Mouse (Mus musculus): ENCODE results near the gene Gaa. TPM values are rescaled to one million over a fixed set of nuclear protein-coding genes. Genes with fewer than 3 reads are reported as not detected.

The Gaa gene
- polyA plus RNA-seq, 1 experiment from 2014 or later: 75.7 TPM

- no peaks in the 10 kb centered on the region for H3K4me1 ChIP-seq (ENCODE audit: control insufficient read depth in 2 of 2, insufficient read depth in 2 of 2, low read length in 2 of 2)
Measured at GRCm38 (mm10) chr11:119331970-119332369, 64.3 kb downstream of the Gaa start.

More at GRCm38 (mm10) chr11:119331970-119332369, 64.3 kb downstream of the Gaa start:
- Histone ChIP-seq H3K27ac (replicated peaks in 1 of 2; ENCODE audit: control insufficient read depth in 1 of 2, insufficient read depth in 1 of 2, low read depth in 2 of 2, low read length in 2 of 2) (no peak overlapping the region), H3K27me3 (ENCODE audit: control insufficient read depth, insufficient read depth, low read length) (peaks cover 4% of the 10 kb centered on the region; the same call in 1 of the 2 replicates), H3K9ac (ENCODE audit: low read length) (no peak overlapping the region), H3K4me3 (ENCODE audit: control insufficient read depth in 1 of 2, insufficient read depth in 1 of 2, low read depth in 1 of 2, low read length in 2 of 2) (no peak overlapping the region), H3K9me3 (ENCODE audit: control insufficient read depth, low read length) (no peaks in the 10 kb centered on the region), H3K4me2 (ENCODE audit: low read length) (no peak overlapping the region), H3K36me3 (ENCODE audit: control insufficient read depth, insufficient read depth, low read length) (no peaks in the 10 kb centered on the region)
- ATAC-seq (ENCODE audit: insufficient number of reproducible peaks, insufficient read depth, low FRiP score, low read depth): no peak
- WGBS: 33% methylated on average over 3 of the region's 3 CpGs

Other genes starting within 250 kb of the Gaa start
- 9.8 and 11.9 TPM in 2 replicates for gene Cbx2, start 244.9 kb upstream of the Gaa start, polyA plus RNA-seq (2014; fragmentation: Nextera tagmentation; extraction: Ambion mirVana)
- 9.3 and 9.6 TPM in 2 replicates for gene Cbx8, start 226.9 kb upstream of the Gaa start, polyA plus RNA-seq (2014; fragmentation: Nextera tagmentation; extraction: Ambion mirVana)
- 6.5 and 9.2 TPM in 2 replicates for gene Cbx4, start 181.7 kb upstream of the Gaa start, polyA plus RNA-seq (2014; fragmentation: Nextera tagmentation; extraction: Ambion mirVana)
- 8.7 and 10.3 TPM in 2 replicates for gene Tbc1d16, start 39.4 kb upstream of the Gaa start, polyA plus RNA-seq (2014; fragmentation: Nextera tagmentation; extraction: Ambion mirVana)
- gene Ccdc40, start 39.3 kb upstream of the Gaa start, polyA plus RNA-seq (2014; fragmentation: Nextera tagmentation; extraction: Ambion mirVana): 1.8 and 1.9 TPM in 2 replicates
- gene Eif4a3, start 32.2 kb downstream of the Gaa start, polyA plus RNA-seq (2014; fragmentation: Nextera tagmentation; extraction: Ambion mirVana): 263 and 280 TPM in 2 replicates
- 0.39 and 0.51 TPM in 2 replicates for gene Card14, start 39.9 kb downstream of the Gaa start, polyA plus RNA-seq (2014; fragmentation: Nextera tagmentation; extraction: Ambion mirVana)
- 6.9 and 7.4 TPM in 2 replicates for gene Sgsh, start 87.6 kb downstream of the Gaa start, polyA plus RNA-seq (2014; fragmentation: Nextera tagmentation; extraction: Ambion mirVana)
- gene Slc26a11, start 87.7 kb downstream of the Gaa start, polyA plus RNA-seq (2014; fragmentation: Nextera tagmentation; extraction: Ambion mirVana): 10.5 and 11.0 TPM in 2 replicates
- gene Rnf213, start 125.2 kb downstream of the Gaa start, polyA plus RNA-seq (2014; fragmentation: Nextera tagmentation; extraction: Ambion mirVana): 12.0 and 12.4 TPM in 2 replicates
- 9.0 and 9.1 TPM in 2 replicates for gene Endov, start 223.5 kb downstream of the Gaa start, polyA plus RNA-seq (2014; fragmentation: Nextera tagmentation; extraction: Ambion mirVana)